Mouse (Mus musculus): Measurements from ENCODE around the gene H2afx.

GRCm38 (mm10) chr9:44348546-44348945, 14.1 kb downstream of the H2afx start:
- TF ChIP-seq CTCF (IDR thresholded peaks at IDR 0.05; ENCODE audit: extremely low read depth, insufficient read depth, low read length) (no peak), POLR2A (IDR thresholded peaks at IDR 0.05; ENCODE audit: extremely low read depth, insufficient read depth, low read length) (no peak)

All from cortical plate, adult 2 months (tissue).